In the genomic region with DNA sequence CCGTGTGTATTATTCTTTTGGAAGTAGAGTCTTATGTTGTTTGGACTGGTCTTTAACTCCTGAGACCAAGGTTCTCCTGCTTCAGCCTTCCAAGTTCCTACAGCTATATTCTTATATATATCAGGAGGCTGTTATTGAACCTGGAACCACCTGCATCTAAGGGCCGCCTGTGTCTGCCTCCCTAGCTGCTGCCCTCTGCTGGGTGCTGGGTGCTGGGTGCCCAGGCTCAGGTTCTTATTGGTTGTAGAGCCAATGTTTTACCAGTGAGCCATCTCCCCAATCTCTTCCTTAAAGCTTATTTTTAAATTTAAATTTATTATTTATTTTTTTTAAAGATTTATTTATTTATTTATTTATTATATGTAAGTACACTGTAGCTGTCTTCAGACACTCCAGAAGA, we compare ENCODE assay signal across 10 mouse cellular contexts. TPM values are rescaled to one million over a fixed set of nuclear protein-coding genes. Genes with fewer than 3 reads are reported as not detected.
A peak's percentile ranks its signal among the peaks of the same experiment; 100 is the strongest.
DNase-seq lines count a peak whose midpoint lies in the region; ATAC-seq and TF ChIP-seq lines count a peak whose summit lies in the region.
"Had no signal": no experiment of that assay in that cellular context is flagged by ENCODE, and none has a peak within 500 bp of the region (broad histone marks: within the 10 kb centered on the region; RNA-seq: fewer than 3 reads in every experiment).

No protein-coding gene starts in this region.

- 0 out of 2 replicates have a peak, but pooled peaks cover 3% of the 10 kb centered on the region for H3K27me3 ChIP-seq in heart, postnatal 0 days (ENCODE audit: control insufficient read depth, insufficient read depth, low read length)
- H3K27me3 ChIP-seq in midbrain, postnatal 0 days (ENCODE audit: insufficient read depth, low read length): no peaks in the 10 kb centered on the region
- H3K27me3 ChIP-seq in midbrain, embryonic 11.5 days (ENCODE audit: control insufficient read depth, insufficient read depth, low read length): no peaks in the 10 kb centered on the region
- H3K27me3 ChIP-seq: hindbrain, embryonic 15.5 days had no signal

- H3K4me3 ChIP-seq in heart, postnatal 0 days (ENCODE audit: low read depth, low read length): no peak overlapping the region
- H3K4me3 ChIP-seq in midbrain, postnatal 0 days (ENCODE audit: low read depth, low read length): no peak overlapping the region
- H3K4me3 ChIP-seq in midbrain, embryonic 11.5 days (ENCODE audit: low read depth, low read length): no peak overlapping the region
- H3K4me3 ChIP-seq: hindbrain, embryonic 15.5 days; limb, embryonic 10.5 days had no signal

- H3K27ac ChIP-seq in heart, postnatal 0 days (ENCODE audit: low read depth): no peak overlapping the region
- no peak overlapping the region for H3K27ac ChIP-seq in midbrain, postnatal 0 days (ENCODE audit: low read depth, low read length)
- no peak overlapping the region for H3K27ac ChIP-seq in midbrain, embryonic 11.5 days (ENCODE audit: low read depth, low read length)
- H3K27ac ChIP-seq: hindbrain, embryonic 15.5 days; limb, embryonic 10.5 days had no signal

- no peak for TF ChIP-seq POLR2A in brain, embryonic 14.5 days (IDR thresholded peaks at IDR 0.05; ENCODE audit: borderline replicate concordance, extremely low read depth, insufficient read depth, insufficient read length, poor library complexity, severe bottlenecking)

- no peak for TF ChIP-seq EP300 in heart, postnatal 0 days (IDR thresholded peaks at IDR 0.05; ENCODE audit: low read depth)

- H3K36me3 ChIP-seq in heart, postnatal 0 days (replicated peaks; ENCODE audit: control insufficient read depth, insufficient read depth, low read length): peaks cover 1% of the 10 kb centered on the region
- no peaks in the 10 kb centered on the region for H3K36me3 ChIP-seq in midbrain, postnatal 0 days (ENCODE audit: insufficient read depth, low read length)
- no peaks in the 10 kb centered on the region for H3K36me3 ChIP-seq in midbrain, embryonic 11.5 days (ENCODE audit: control insufficient read depth, insufficient read depth, low read length)
- H3K36me3 ChIP-seq: hindbrain, embryonic 15.5 days had no signal

- H3K4me2 ChIP-seq in heart, postnatal 0 days (ENCODE audit: low read depth, low read length): no peak overlapping the region
- no peak overlapping the region for H3K4me2 ChIP-seq in midbrain, postnatal 0 days (ENCODE audit: low read depth, low read length, poor library complexity, severe bottlenecking)
- no peak overlapping the region for H3K4me2 ChIP-seq in midbrain, embryonic 11.5 days

- H3K4me1 ChIP-seq in heart, postnatal 0 days (ENCODE audit: control insufficient read depth, insufficient read depth): peaks cover 8% of the 10 kb centered on the region; the same call in 1 of the 2 replicates
- H3K4me1 ChIP-seq in midbrain, postnatal 0 days (ENCODE audit: insufficient read depth, low read length): 0 out of 2 replicates have a peak, but pooled peaks cover 4% of the 10 kb centered on the region
- H3K4me1 ChIP-seq in midbrain, embryonic 11.5 days (ENCODE audit: control insufficient read depth, insufficient read depth, low read length): peaks cover 13% of the 10 kb centered on the region; the same call in 1 of the 2 replicates

- peak; percentile 37 for TF ChIP-seq CTCF in heart, postnatal 0 days (IDR thresholded peaks at IDR 0.05; ENCODE audit: low read depth)
- peak; percentile 42 for TF ChIP-seq CTCF in midbrain, postnatal 0 days (IDR thresholded peaks at IDR 0.05)
- TF ChIP-seq CTCF in brain, embryonic 14.5 days (IDR thresholded peaks at IDR 0.05; ENCODE audit: borderline replicate concordance, extremely low read depth, insufficient read depth, insufficient read length): peak; percentile 14; the same call in 1 of the 2 replicates

- ATAC-seq in heart, postnatal 0 days (ENCODE audit: insufficient read depth, low read depth): no peak
- ATAC-seq in midbrain, postnatal 0 days (ENCODE audit: low FRiP score): no peak
- no peak for ATAC-seq in midbrain, embryonic 11.5 days (ENCODE audit: low FRiP score)

- H3K9ac ChIP-seq in heart, postnatal 0 days (replicated peaks; ENCODE audit: low read depth, low read length): no peak overlapping the region
- no peak overlapping the region for H3K9ac ChIP-seq in midbrain, postnatal 0 days (replicated peaks; ENCODE audit: low read length, poor library complexity, severe bottlenecking)
- H3K9ac ChIP-seq in midbrain, embryonic 11.5 days (ENCODE audit: low read length): no peak overlapping the region
- H3K9ac ChIP-seq: hindbrain, embryonic 15.5 days had no signal

- peak; percentile 15 for DNase-seq in heart, postnatal 0 days (ENCODE audit: low spot score)
- no peak for DNase-seq in heart, adult 11 months
- no peak for DNase-seq in midbrain, postnatal 0 days (ENCODE audit: low spot score)
- no peak for DNase-seq in midbrain, embryonic 11.5 days (ENCODE audit: low spot score, missing footprints)
- DNase-seq in brain, embryonic 14.5 days (ENCODE audit: low read depth): no peak
- peak; percentile 73 for DNase-seq in thymus, postnatal 14 days
- no peak for DNase-seq in layer of hippocampus, postnatal 25 days (ENCODE audit: extremely low spot score in 1 of 2, low spot score in 1 of 2)
- DNase-seq in heart, adult 8-10 months (ENCODE audit: low spot score): no peak

- no peaks in the 10 kb centered on the region for H3K9me3 ChIP-seq in heart, postnatal 0 days (replicated peaks; ENCODE audit: control insufficient read depth, low read length)
- H3K9me3 ChIP-seq in midbrain, postnatal 0 days (ENCODE audit: low read length): no peaks in the 10 kb centered on the region
- H3K9me3 ChIP-seq in midbrain, embryonic 11.5 days (ENCODE audit: control insufficient read depth, low read length): no peaks in the 10 kb centered on the region
- H3K9me3 ChIP-seq: hindbrain, embryonic 15.5 days; limb, embryonic 10.5 days had no signal

- WGBS in heart, postnatal 0 days: 60% methylated on average over 2 of the region's 2 CpGs
- WGBS in midbrain, postnatal 0 days: 69% methylated on average over 2 of the region's 2 CpGs
- WGBS in midbrain, embryonic 11.5 days: 73% methylated on average over 2 of the region's 2 CpGs

RNA-seq across cellular contexts. Expression of a gene that starts 2.7 kb away (rescaled TPM):
- 234 and 284 TPM in 2 replicates for total RNA-seq in heart, postnatal 0 days (2014; rRNA removed; ENCODE audit: low replicate concordance)
- polyA plus RNA-seq in heart, postnatal 0 days (2015; fragmentation: Nextera tagmentation; extraction: Ambion mirVana): 213 and 214 TPM in 2 replicates
- total RNA-seq in midbrain, postnatal 0 days (2014; rRNA removed): 89.3 and 148 TPM in 2 replicates
- polyA plus RNA-seq in midbrain, postnatal 0 days (2015; fragmentation: Nextera tagmentation; extraction: Ambion mirVana): 133 and 134 TPM in 2 replicates
- 258 and 272 TPM in 2 replicates for polyA plus RNA-seq in midbrain, embryonic 11.5 days (2014; fragmentation: Nextera tagmentation; extraction: Ambion mirVana)
- polyA plus RNA-seq in brain, embryonic 14.5 days (2012; rRNA removed): 139 and 230 TPM in 2 replicates
- total RNA-seq in layer of hippocampus, postnatal 25 days (2021): 100 to 1,000 TPM; 116 to 120 TPM
- total RNA-seq in heart, adult 8-10 months (2022): 100 to 1,000 TPM; 170 to 189 (median 183) TPM

RNA-seq across cellular contexts. Expression of a gene that starts 12.6 kb away (rescaled TPM):
- total RNA-seq in heart, postnatal 0 days (2014; rRNA removed; ENCODE audit: low replicate concordance): 6.0 and 18.8 TPM in 2 replicates
- polyA plus RNA-seq in heart, postnatal 0 days (2015; fragmentation: Nextera tagmentation; extraction: Ambion mirVana): 3.2 and 5.2 TPM in 2 replicates
- total RNA-seq in midbrain, postnatal 0 days (2014; rRNA removed): 78.4 and 111 TPM in 2 replicates
- polyA plus RNA-seq in midbrain, postnatal 0 days (2015; fragmentation: Nextera tagmentation; extraction: Ambion mirVana): 26.7 and 30.6 TPM in 2 replicates
- 15.0 and 15.6 TPM in 2 replicates for polyA plus RNA-seq in midbrain, embryonic 11.5 days (2014; fragmentation: Nextera tagmentation; extraction: Ambion mirVana)
- 100 and 120 TPM in 2 replicates for polyA plus RNA-seq in brain, embryonic 14.5 days (2012; rRNA removed)
- total RNA-seq in layer of hippocampus, postnatal 25 days (2021): 100 to 1,000 TPM in 1 of 2 experiments, 10 to 100 TPM in 1; 95.7 to 110 TPM
- total RNA-seq in heart, adult 8-10 months (2022): 10 to 100 TPM; 11.1 to 17.3 (median 13.8) TPM

RNA-seq across cellular contexts. Expression of a gene that starts 24.3 kb away (rescaled TPM):
- total RNA-seq in heart, postnatal 0 days (2014; rRNA removed; ENCODE audit: low replicate concordance): 20.5 and 27.6 TPM in 2 replicates
- 15.9 and 19.0 TPM in 2 replicates for polyA plus RNA-seq in heart, postnatal 0 days (2015; fragmentation: Nextera tagmentation; extraction: Ambion mirVana)
- total RNA-seq in midbrain, postnatal 0 days (2014; rRNA removed): 1.2 and 2.5 TPM in 2 replicates
- polyA plus RNA-seq in midbrain, postnatal 0 days (2015; fragmentation: Nextera tagmentation; extraction: Ambion mirVana): 2.6 and 3.8 TPM in 2 replicates
- 3.8 and 3.9 TPM in 2 replicates for polyA plus RNA-seq in midbrain, embryonic 11.5 days (2014; fragmentation: Nextera tagmentation; extraction: Ambion mirVana)
- 3.4 and 4.6 TPM in 2 replicates for polyA plus RNA-seq in brain, embryonic 14.5 days (2012; rRNA removed)
- 1 to 10 TPM in 1 of 2 experiments, under 1 TPM in 1; 0.98 to 1.8 TPM for total RNA-seq in layer of hippocampus, postnatal 25 days (2021)
- total RNA-seq in heart, adult 8-10 months (2022): 10 to 100 TPM; 10.9 to 20.2 (median 11.9) TPM

RNA-seq across cellular contexts. Expression of a gene that starts 56.9 kb away (rescaled TPM):
- 0.42 TPM in 1 of 2 replicates, not detected in the other for total RNA-seq in heart, postnatal 0 days (2014; rRNA removed; ENCODE audit: low replicate concordance)
- polyA plus RNA-seq in heart, postnatal 0 days (2015; fragmentation: Nextera tagmentation; extraction: Ambion mirVana): 0.56 and 0.68 TPM in 2 replicates
- 2.1 and 2.7 TPM in 2 replicates for total RNA-seq in midbrain, postnatal 0 days (2014; rRNA removed)
- polyA plus RNA-seq in midbrain, postnatal 0 days (2015; fragmentation: Nextera tagmentation; extraction: Ambion mirVana): 1.2 TPM in 2 replicates
- polyA plus RNA-seq in midbrain, embryonic 11.5 days (2014; fragmentation: Nextera tagmentation; extraction: Ambion mirVana): 3.4 TPM in 2 replicates
- 1.1 and 1.8 TPM in 2 replicates for polyA plus RNA-seq in brain, embryonic 14.5 days (2012; rRNA removed)
- 1 to 10 TPM; 5.7 to 6.0 TPM for total RNA-seq in layer of hippocampus, postnatal 25 days (2021)
- 1 to 10 TPM in 2 of 4 experiments, under 1 TPM in 2; 0.84 to 2.6 (median 1.1) TPM for total RNA-seq in heart, adult 8-10 months (2022)

Comparison
In these comparisons a context has a peak if more than half of its experiments do, and no peak if none do; other contexts are left out.
1. DNase-seq: peak in heart, postnatal 0 days (single experiment) and thymus, postnatal 14 days (single experiment); none in heart, adult 11 months (single experiment), midbrain, postnatal 0 days (single experiment), midbrain, embryonic 11.5 days (single experiment), brain, embryonic 14.5 days (single experiment), layer of hippocampus, postnatal 25 days (0 of 2) and heart, adult 8-10 months (single experiment).
2. Peak in every context shown above with its lines, with median percentiles within 50 percentile points of each other: CTCF ChIP-seq.